Mouse (Mus musculus) forebrain, postnatal 0 days (tissue): ENCODE measurements around the gene Abca14. TPM values are rescaled to one million over a fixed set of nuclear protein-coding genes. Genes with fewer than 3 reads are reported as not detected.

Experiments used
- ATAC-seq: fragments of 200-750 bp; cut with Nextera tagmentation; 2 replicates; pipeline ENCODE4 v1.8.0; 2017; ENCODE audit warnings: mild to moderate bottlenecking, moderate library complexity
- DNase-seq: peaks from one replicate; pipeline ENCODE4 v3.0.0-alpha.2; 2015
- H3K27ac ChIP-seq: fragments of 300-500 bp; sonication (generic); 2 replicates; pipeline ENCODE4 v1.5.1; 2014; ENCODE audit warnings: low read depth, mild to moderate bottlenecking, antibody characterized with exemption, low read length, moderate library complexity, mixed read lengths
- H3K27me3 ChIP-seq: fragments of 300-500 bp; sonication (generic); 2 replicates; pipeline ENCODE4 v1.6.1; 2014; ENCODE audit warnings: mild to moderate bottlenecking, low read length, mixed read lengths; ENCODE audit not compliant: insufficient read depth
- H3K36me3 ChIP-seq: fragments of 300-500 bp; sonication (generic); 2 replicates; pipeline ENCODE4 v1.6.1; 2014; ENCODE audit warnings: mild to moderate bottlenecking, moderate library complexity; ENCODE audit not compliant: insufficient read depth
- H3K4me1 ChIP-seq: fragments of 300-500 bp; sonication (generic); 2 replicates; pipeline ENCODE4 v1.6.1; 2014; ENCODE audit warnings: antibody characterized with exemption; ENCODE audit not compliant: insufficient read depth
- H3K4me2 ChIP-seq: fragments of 300-500 bp; sonication (generic); 2 replicates; pipeline ENCODE4 v1.6.1; 2014; ENCODE audit warnings: low read depth, mild to moderate bottlenecking, moderate library complexity
- H3K4me3 ChIP-seq: fragments of 300-500 bp; sonication (generic); 2 replicates; pipeline ENCODE4 v1.5.1; 2014; ENCODE audit warnings: low read depth, low read length, mixed read lengths
- H3K9ac ChIP-seq: fragments of 300-500 bp; sonication (generic); 2 replicates; pipeline ENCODE4 v1.6.1; 2014; ENCODE audit warnings: mild to moderate bottlenecking
- H3K9me3 ChIP-seq: fragments of 300-500 bp; sonication (generic); 2 replicates; pipeline ENCODE4 v1.6.1; 2016; ENCODE audit warnings: low read length
- CTCF ChIP-seq: sonication (generic); IDR thresholded peaks from 2 replicates; pipeline ENCODE4 v1.5.1; 2016; ENCODE audit warnings: antibody characterized with exemption, control low read depth, low read depth
- WGBS: fragments of 180-500 bp; shearing (Covaris S2); extraction: QIAGEN DNeasy Blood & Tissue Kit; methylation state at CpG from one replicate; pipeline ENCODE4 v1.1.7; 2014; 5-methylcytosine and 5-hydroxymethylcytosine counted together
- polyA plus RNA-seq: library from polyadenylated mRNA; unstranded; fragments of >200 nt; fragmentation: Nextera tagmentation; extraction: Ambion mirVana; gene quantifications from 2 replicates; pipeline ENCODE4 v1.2.1, GENCODE M21; 2015
- total RNA-seq: library from RNA; depleted of rRNA; stranded (reverse); fragments of >200 nt; gene quantifications from 2 replicates; pipeline ENCODE4 v1.2.3, GENCODE M21; 2014

The Abca14 gene
- total and polyA plus RNA-seq, 2 experiments from 2014 or later, result 0.24 TPM; not detected in 1

DNA sequence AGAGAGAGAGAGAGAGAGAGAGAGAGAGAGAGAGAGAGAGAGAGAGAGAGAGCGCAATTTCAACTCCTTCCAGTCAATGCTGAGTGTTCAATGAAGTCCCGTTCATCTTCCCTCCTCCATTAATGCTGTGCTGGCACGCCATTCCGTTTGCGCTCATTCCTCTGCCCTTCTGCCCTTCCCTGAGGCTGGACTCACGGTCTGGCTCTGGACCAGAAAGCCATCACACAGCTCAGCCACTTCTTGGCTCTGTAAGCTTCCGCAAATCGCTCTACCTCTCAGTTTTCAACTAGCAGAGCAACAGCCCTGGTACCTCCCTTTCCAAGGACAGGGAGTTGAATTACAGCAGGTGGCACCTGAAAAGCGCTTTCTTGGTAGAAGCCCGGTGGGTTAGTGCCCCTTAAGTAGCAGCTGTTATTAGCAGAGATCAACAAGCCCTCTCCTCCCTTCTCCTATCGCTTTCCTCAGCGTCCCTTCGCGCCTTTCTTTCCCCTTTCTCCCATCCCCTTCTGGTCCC lies 2.5 kb upstream of the Abca14 start:
- H3K27ac ChIP-seq, result 0 out of 2 replicates have a peak overlapping the region, but pooled peaks have one; percentile 29
- no peak for TF ChIP-seq CTCF
- H3K4me2 ChIP-seq, result peak overlapping the region; percentile 48
- peak overlapping the region; percentile 35 for H3K9ac ChIP-seq
- peaks cover 30% of the 10 kb centered on the region for H3K27me3 ChIP-seq
- H3K4me1 ChIP-seq, result 0 out of 2 replicates have a peak, but pooled peaks cover 5% of the 10 kb centered on the region
- no peaks in the 10 kb centered on the region for H3K9me3 ChIP-seq
- no peaks in the 10 kb centered on the region for H3K36me3 ChIP-seq
- DNase-seq (peak; percentile 34), ATAC-seq (peak; percentile 30; the same call in 1 of the 2 replicates)
- peak overlapping the region; percentile 36 for H3K4me3 ChIP-seq
- WGBS, result 4% methylated on average over 14 of the region's 14 CpGs

DNA sequence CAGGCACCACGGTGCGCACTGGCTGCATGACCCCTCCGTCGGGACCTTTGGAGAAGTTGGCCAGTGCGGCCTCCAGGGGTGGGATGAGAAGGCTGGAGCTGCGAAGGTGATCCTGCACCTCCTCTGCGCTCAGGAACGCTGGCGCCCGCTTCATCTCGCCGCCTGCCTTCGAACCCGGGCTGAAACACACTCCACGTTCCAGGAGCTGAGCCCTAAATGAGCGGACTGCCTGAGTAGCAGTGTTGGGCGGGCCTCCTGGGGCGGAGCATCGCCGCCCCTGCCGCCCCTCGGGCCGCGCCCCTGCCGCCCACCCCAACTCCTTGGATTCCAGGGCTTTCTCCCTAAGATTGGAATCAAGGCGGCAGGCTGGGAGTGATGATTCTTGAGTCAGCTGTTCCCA lies 2.0 kb upstream of the Abca14 start, which contains the start of gene Crym:
TSS of gene Crym (minus strand) at position 341 of the 400 bp plus-strand sequence.
- Histone ChIP-seq H3K4me1 (0 out of 2 replicates have a peak, but pooled peaks cover 5% of the 10 kb centered on the region), H3K27ac (0 out of 2 replicates have a peak within 1 kb of the TSS, but pooled peaks have one; percentile 29), H3K4me3 (peak within 1 kb of the TSS; percentile 36), H3K27me3 (peaks cover 30% of the 10 kb centered on the region), H3K36me3 (no peaks in the 10 kb centered on the region), H3K9ac (peak within 1 kb of the TSS; percentile 35), H3K4me2 (peak within 1 kb of the TSS; percentile 48), H3K9me3 (no peaks in the 10 kb centered on the region)
- ATAC-seq (peak; percentile 19; the same call in 1 of the 2 replicates), DNase-seq (no peak)
- 5% methylated on average over 26 of the region's 26 CpGs for WGBS
- no peak for TF ChIP-seq CTCF

- no peak for ATAC-seq
- no peaks in the 10 kb centered on the region for H3K9me3 ChIP-seq
- DNase-seq, result no peak
- no peak overlapping the region for H3K4me2 ChIP-seq
- TF ChIP-seq CTCF, result no peak
- H3K27ac ChIP-seq, result no peak overlapping the region
- H3K4me3 ChIP-seq, result no peak overlapping the region
- no peak overlapping the region for H3K9ac ChIP-seq
- WGBS, result 45% methylated on average over 9 of the region's 9 CpGs
- 0 out of 2 replicates have a peak, but pooled peaks cover 5% of the 10 kb centered on the region for H3K4me1 ChIP-seq
- peaks cover 14% of the 10 kb centered on the region for H3K27me3 ChIP-seq
- H3K36me3 ChIP-seq, result no peaks in the 10 kb centered on the region
These were observed 2.2 kb downstream of the Abca14 start for GRCm38 (mm10) chr7:120205989-120206388.

DNA sequence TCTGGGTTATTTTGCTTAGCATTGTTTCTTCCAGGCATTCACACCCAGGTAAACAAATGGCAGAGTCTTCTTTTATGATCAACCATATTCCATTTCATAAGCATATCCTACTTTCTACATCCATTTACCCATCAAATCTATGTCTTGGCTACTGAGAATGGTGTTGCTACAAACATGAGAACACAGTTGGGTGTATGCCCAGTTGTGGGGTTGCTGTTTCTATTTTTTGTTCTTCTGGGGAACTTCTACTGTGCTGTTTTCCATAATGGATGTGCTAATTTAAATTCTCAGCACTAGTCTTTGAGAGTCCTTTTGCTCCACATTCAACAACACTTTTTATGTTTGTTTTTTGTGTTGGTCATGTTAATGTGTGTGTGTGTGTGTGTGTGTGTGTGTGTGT lies 24.8 kb downstream of the Abca14 start:
- DNase-seq (peak; percentile 56), ATAC-seq (peak; percentile 25; the same call in 1 of the 2 replicates)
- Histone ChIP-seq H3K36me3 (no peaks in the 10 kb centered on the region), H3K27ac (no peak overlapping the region), H3K27me3 (no peaks in the 10 kb centered on the region), H3K9me3 (no peaks in the 10 kb centered on the region), H3K9ac (no peak overlapping the region), H3K4me2 (no peak overlapping the region), H3K4me1 (no peaks in the 10 kb centered on the region), H3K4me3 (no peak overlapping the region)
- TF ChIP-seq CTCF, result no peak

DNA sequence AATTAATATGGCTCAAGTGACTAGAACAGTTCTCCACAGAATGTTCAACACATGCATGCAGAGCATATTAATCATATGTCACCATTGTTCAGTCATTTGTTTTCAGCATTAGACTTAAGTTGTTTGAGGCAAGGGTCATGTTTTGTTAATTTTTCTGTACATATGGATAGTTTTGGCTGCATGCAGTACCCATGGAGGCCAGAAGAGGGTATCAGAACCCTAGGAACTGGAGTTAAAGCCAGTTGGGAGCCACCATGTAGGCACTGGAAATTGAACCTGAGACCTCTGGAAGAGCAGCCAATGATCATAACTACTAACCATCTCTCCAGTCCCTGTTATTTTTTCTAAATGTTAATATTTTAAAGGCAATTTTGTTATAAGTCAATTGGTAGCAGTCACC lies 37.3 kb downstream of the Abca14 start:
- DNase-seq (no peak), ATAC-seq (no peak)
- no peaks in the 10 kb centered on the region for H3K36me3 ChIP-seq
- peak; percentile 36; the same call in 1 of the 2 replicates for TF ChIP-seq CTCF
- H3K4me3 ChIP-seq, result no peak overlapping the region
- H3K27me3 ChIP-seq, result no peaks in the 10 kb centered on the region
- no peak overlapping the region for H3K9ac ChIP-seq
- H3K27ac ChIP-seq, result no peak overlapping the region
- H3K9me3 ChIP-seq, result no peaks in the 10 kb centered on the region
- no peak overlapping the region for H3K4me2 ChIP-seq
- H3K4me1 ChIP-seq, result no peaks in the 10 kb centered on the region

GRCm38 (mm10) chr7:120271135-120271991 lies 67.6 kb downstream of the Abca14 start:
- DNase-seq (peak; percentile 43), ATAC-seq (peak; percentile 56; the same call in 1 of the 2 replicates)
- Histone ChIP-seq H3K27ac (peak overlapping the region; percentile 50; the same call in 1 of the 2 replicates), H3K27me3 (no peaks in the 10 kb centered on the region), H3K9ac (no peak overlapping the region), H3K36me3 (no peaks in the 10 kb centered on the region), H3K4me2 (no peak overlapping the region), H3K4me3 (no peak overlapping the region), H3K9me3 (no peaks in the 10 kb centered on the region), H3K4me1 (no peaks in the 10 kb centered on the region)
- TF ChIP-seq CTCF, result no peak
- 49% methylated on average over 7 of the region's 7 CpGs for WGBS

DNA sequence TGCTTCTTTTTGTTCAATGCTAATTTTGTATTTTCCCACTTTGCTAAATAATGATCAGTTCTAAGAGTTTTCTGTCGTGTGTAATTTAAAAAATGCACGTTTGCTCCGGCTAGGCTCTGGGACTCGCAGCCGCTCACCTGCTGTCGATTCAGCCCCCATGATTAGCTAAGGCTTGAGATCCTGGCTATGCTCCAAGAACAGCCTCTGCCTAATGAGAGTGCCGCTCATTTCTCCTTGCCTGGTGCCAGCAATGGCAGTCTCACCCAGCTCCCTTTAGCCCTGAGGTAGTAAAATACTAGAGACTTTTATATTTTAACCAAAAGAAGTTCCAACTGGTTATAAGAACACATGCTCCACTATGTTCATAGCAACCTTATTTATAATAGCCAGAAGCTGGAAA lies 68.3 kb downstream of the Abca14 start:
- 15% methylated on average over 7 of the region's 7 CpGs for WGBS
- H3K4me2 ChIP-seq, result no peak overlapping the region
- DNase-seq, result peak; percentile 56
- TF ChIP-seq CTCF, result no peak
- no peaks in the 10 kb centered on the region for H3K9me3 ChIP-seq
- no peaks in the 10 kb centered on the region for H3K4me1 ChIP-seq
- H3K9ac ChIP-seq, result no peak overlapping the region
- H3K36me3 ChIP-seq, result no peaks in the 10 kb centered on the region
- H3K4me3 ChIP-seq, result no peak overlapping the region
- H3K27me3 ChIP-seq, result no peaks in the 10 kb centered on the region
- ATAC-seq, result peak; percentile 42; the same call in 1 of the 2 replicates
- peak overlapping the region; percentile 50; the same call in 1 of the 2 replicates for H3K27ac ChIP-seq
